Mouse (Mus musculus): ENCODE results near the gene Cts8.
A peak's percentile ranks its signal among the peaks of the same experiment; 100 is the strongest.

Gene Cts8

DNA sequence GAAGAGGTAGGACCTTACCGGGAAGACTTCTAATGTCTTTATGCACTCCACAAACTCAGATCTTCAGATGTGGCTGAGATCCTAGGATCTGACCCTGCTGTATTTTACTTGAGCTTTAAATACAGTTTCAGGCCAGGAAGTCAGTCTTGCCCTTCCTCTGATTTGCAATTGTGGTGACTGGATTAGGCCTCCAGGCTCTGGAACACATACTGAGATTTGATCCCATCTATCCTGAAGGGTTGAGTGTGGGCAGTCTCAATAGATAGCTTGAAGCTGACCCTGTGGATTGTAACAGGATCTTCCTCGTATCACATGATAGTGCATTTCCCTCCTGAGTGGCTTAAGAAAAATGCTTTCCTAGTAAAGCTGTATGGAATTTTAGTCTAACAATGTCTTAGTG, at the start of gene Cts8:
Gene Cts8, minus strand, starts transcription at position 101 of the 400 bp plus-strand sequence.
- DNase-seq (ENCODE audit: low spot score): no peak

DNA sequence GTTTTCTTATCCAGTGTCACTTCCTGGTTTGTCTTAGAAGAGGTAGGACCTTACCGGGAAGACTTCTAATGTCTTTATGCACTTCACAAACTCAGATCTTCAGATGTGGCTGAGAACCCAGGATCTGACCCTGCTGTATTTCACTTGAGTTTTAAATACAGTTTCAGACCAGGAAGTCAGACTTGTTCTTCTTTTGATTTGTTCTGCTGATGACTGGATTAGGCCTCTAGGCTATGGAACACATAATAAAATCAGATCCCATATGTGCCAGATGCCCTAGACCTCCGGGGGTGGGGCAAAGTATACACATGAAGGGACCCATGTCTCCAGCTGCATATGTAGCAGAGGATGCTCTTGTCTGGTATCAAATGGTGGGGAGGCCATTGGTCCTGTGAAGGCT, 33.6 kb upstream of the Cts8 start, which contains the start of gene Gm49398:
Gene Gm49398, minus strand, starts transcription at position 101 of the 400 bp plus-strand sequence.
- DNase-seq (ENCODE audit: low spot score): no peak

DNA sequence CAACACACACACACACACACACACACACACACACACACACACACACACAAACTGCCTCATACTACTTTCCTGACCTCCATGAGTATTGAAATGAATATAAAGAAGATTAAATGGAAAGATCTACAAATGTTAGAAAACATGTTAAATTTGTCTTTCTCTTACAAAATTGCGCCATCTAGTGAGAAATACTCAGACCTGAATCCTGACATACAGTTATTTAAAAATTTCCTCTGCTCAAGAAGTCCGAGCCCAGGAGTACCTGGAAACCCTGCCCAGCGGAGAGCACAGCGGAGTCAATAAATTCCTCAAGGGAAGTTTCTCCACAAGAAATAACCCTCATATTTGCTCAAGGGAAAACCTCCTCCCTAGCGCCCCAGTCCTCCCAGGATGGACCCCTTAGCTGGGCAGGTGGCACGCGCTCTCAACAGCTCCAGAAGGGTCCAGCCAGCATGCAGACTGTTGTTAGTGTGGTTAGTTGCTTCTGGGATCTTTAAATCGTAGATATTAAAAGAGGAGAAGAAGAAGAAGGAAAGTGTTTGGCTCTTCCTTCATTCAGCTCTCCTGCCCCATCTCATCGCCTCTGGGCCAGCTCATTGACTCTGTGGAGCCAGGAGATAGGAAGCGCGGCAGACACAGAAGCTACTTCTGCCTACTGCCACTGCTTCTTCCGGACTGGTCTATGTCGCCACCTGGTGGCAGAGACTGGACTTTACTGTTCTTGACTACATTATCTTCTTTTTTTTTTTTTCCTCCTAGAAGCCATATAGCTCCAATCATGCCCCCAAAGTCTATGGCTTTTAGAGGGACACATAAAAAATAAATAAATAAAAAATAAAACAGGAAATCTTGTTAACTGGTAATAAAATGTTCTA, 13.8 kb downstream of the Cts8 start:
- DNase-seq (ENCODE audit: low spot score): peak; percentile 77

DNA sequence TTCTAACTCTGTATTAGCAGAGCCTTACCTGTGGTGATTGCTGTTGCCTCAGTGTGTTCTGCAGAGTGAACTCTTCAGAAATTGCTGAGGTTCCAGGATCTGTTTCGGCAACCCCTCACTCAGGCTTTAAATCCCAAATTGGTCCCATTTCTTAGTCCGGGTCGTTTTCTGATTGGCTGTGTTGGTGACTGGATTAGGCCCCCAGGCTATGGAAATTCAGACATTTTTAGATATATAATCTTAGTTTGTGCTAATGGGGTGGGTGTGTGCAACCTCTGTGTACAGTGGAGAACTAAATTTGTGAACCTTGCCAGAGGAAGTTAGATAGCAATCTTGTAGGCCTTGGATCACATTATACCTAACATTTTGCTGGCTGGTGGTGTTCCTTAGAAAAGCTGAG, 51.8 kb downstream of the Cts8 start, which contains the start of gene Cts6:
Gene Cts6, minus strand, starts transcription at position 101 of the 400 bp plus-strand sequence.
- no peak for DNase-seq (ENCODE audit: low spot score)
